ENCODE assay signal across 21 mouse cellular contexts in the genomic region with DNA sequence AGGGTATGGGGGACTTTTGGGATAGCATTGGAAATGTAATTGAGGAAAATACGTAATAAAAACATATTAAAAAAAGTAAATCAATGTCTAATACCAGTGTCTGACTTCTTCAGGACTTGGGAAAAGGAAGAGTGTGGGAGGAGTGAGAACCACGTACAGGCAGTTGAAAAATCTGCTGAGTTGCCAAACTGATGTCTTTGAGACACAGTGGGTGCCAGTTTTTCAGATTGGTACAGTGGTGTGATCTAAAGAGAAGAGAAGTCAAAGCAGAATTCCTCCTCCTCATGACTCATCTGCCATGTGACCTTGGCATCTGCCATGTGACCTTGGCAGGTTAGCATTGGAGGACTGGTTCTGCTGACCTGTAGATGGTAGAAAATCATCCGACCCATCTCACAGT.
"Had no signal": no experiment of that assay in that cellular context is flagged by ENCODE, and none has a peak within 500 bp of the region (broad histone marks: within the 10 kb centered on the region; RNA-seq: fewer than 3 reads in every experiment).

No protein-coding gene starts in this region.

- ATAC-seq: forebrain, embryonic 13.5 days; forebrain, embryonic 14.5 days; forebrain, embryonic 15.5 days; forebrain, embryonic 16.5 days; forebrain, postnatal 0 days had no signal

- DNase-seq: cerebellum, adult 8-10 months; cerebellum, adult 9-10 months; cerebellum, adult 9-11 months; cerebellum, postnatal 10 days; cerebellum, postnatal 14 days; cerebellum, postnatal 25 days; cerebellum, postnatal 36 days; embryo, embryonic 11 days; forebrain, postnatal 0 days; gastrocnemius, adult 2 months; gastrocnemius, postnatal 10 days; gastrocnemius, postnatal 14 days; gastrocnemius, postnatal 25 days; gastrocnemius, postnatal 36 days; heart, adult 11 months; heart, adult 18-20 months; heart, adult 2 months had no signal
